Comparison of ENCODE assay signal across 12 mouse cellular contexts in genomic region chr1:168423389-168423930, GRCm38 (mm10). TPM values are rescaled to one million over a fixed set of nuclear protein-coding genes. Genes with fewer than 3 reads are reported as not detected.
A peak's percentile ranks its signal among the peaks of the same experiment; 100 is the strongest.
DNase-seq lines count a peak whose midpoint lies in the region; ATAC-seq and TF ChIP-seq lines count a peak whose summit lies in the region.
"Had no signal": no experiment of that assay in that cellular context is flagged by ENCODE, and none has a peak within 500 bp of the region (broad histone marks: within the 10 kb centered on the region; RNA-seq: fewer than 3 reads in every experiment).

No protein-coding gene starts in this region.

- peak overlapping the region; percentile 77 for H3K4me2 ChIP-seq in heart, embryonic 13.5 days
- H3K4me2 ChIP-seq in heart, postnatal 0 days (ENCODE audit: low read depth, low read length): peak overlapping the region; percentile 28; the same call in 1 of the 2 replicates
- H3K4me2 ChIP-seq in neural tube, embryonic 15.5 days: peak overlapping the region; percentile 20

- peaks cover 43% of the 10 kb centered on the region for H3K36me3 ChIP-seq in heart, embryonic 13.5 days
- peaks cover 60% of the 10 kb centered on the region for H3K36me3 ChIP-seq in megakaryocyte, embryonic 14.5 days (replicated peaks; ENCODE audit: low read length)
- peaks cover 8% of the 10 kb centered on the region; the same call in 1 of the 2 replicates for H3K36me3 ChIP-seq in heart, postnatal 0 days (replicated peaks; ENCODE audit: control insufficient read depth, insufficient read depth, low read length)
- no peaks in the 10 kb centered on the region for H3K36me3 ChIP-seq in neural tube, embryonic 15.5 days

- ATAC-seq in heart, embryonic 13.5 days (ENCODE audit: extremely low read depth, insufficient number of reproducible peaks, low FRiP score, low TSS enrichment): no peak
- ATAC-seq in megakaryocyte, adult 5-6 weeks (ENCODE audit: poor library complexity, severe bottlenecking): no peak
- ATAC-seq in heart, postnatal 0 days (ENCODE audit: insufficient read depth, low read depth): peak; percentile 45; the same call in 1 of the 2 replicates
- no peak for ATAC-seq in neural tube, embryonic 15.5 days (ENCODE audit: low FRiP score)
- ATAC-seq: activated CD4-positive, CD25-positive, alpha-beta regulatory T cell, adult 4 months had no signal

- H3K27ac ChIP-seq in heart, embryonic 13.5 days (replicated peaks): peak overlapping the region; percentile 66
- H3K27ac ChIP-seq in heart, postnatal 0 days (ENCODE audit: low read depth): peak overlapping the region; percentile 39
- H3K27ac ChIP-seq in neural tube, embryonic 15.5 days (replicated peaks): no peak overlapping the region

- H3K27me3 ChIP-seq in heart, embryonic 13.5 days (replicated peaks): no peaks in the 10 kb centered on the region
- no peaks in the 10 kb centered on the region for H3K27me3 ChIP-seq in megakaryocyte, embryonic 14.5 days (replicated peaks)
- H3K27me3 ChIP-seq in heart, postnatal 0 days (ENCODE audit: control insufficient read depth, insufficient read depth, low read length): no peaks in the 10 kb centered on the region
- no peaks in the 10 kb centered on the region for H3K27me3 ChIP-seq in neural tube, embryonic 15.5 days (replicated peaks)

- whole genome bisulfite sequencing in heart, embryonic 13.5 days: 50% methylated on average over 11 of the region's 11 CpGs
- 46% methylated on average over 11 of the region's 11 CpGs for WGBS in heart, postnatal 0 days
- WGBS in neural tube, embryonic 15.5 days: 80% methylated on average over 11 of the region's 11 CpGs

- DNase-seq in heart, postnatal 25 days (ENCODE audit: low spot score): no peak
- DNase-seq in heart, postnatal 0 days (ENCODE audit: low spot score): no peak
- no peak for DNase-seq in thymus, postnatal 25 days
- DNase-seq in left cerebral cortex, adult 9 months (ENCODE audit: low spot score in 2 of 2): no peak
- DNase-seq: cerebellum, adult 9-11 months; layer of hippocampus, postnatal 36 days; lung, adult 18-20 months had no signal

- intact Hi-C loops in heart, postnatal 25 days (cut with DNase I): no loop called here

- H3K9me3 ChIP-seq in heart, embryonic 13.5 days: no peaks in the 10 kb centered on the region
- no peaks in the 10 kb centered on the region for H3K9me3 ChIP-seq in megakaryocyte, embryonic 14.5 days
- H3K9me3 ChIP-seq in heart, postnatal 0 days (replicated peaks; ENCODE audit: control insufficient read depth, low read length): no peaks in the 10 kb centered on the region
- H3K9me3 ChIP-seq in neural tube, embryonic 15.5 days (replicated peaks): no peaks in the 10 kb centered on the region

- TF ChIP-seq CTCF in heart, postnatal 0 days (IDR thresholded peaks at IDR 0.05; ENCODE audit: low read depth): no peak

- peak overlapping the region; percentile 69 for H3K9ac ChIP-seq in heart, embryonic 13.5 days
- no peak overlapping the region for H3K9ac ChIP-seq in heart, postnatal 0 days (replicated peaks; ENCODE audit: low read depth, low read length)
- H3K9ac ChIP-seq in neural tube, embryonic 15.5 days (replicated peaks): 0 out of 2 replicates have a peak overlapping the region, but pooled peaks have one; percentile 7

- H3K4me3 ChIP-seq in heart, embryonic 13.5 days: peak overlapping the region; percentile 30
- peak overlapping the region; percentile 77 for H3K4me3 ChIP-seq in megakaryocyte, embryonic 14.5 days (replicated peaks)
- H3K4me3 ChIP-seq in heart, postnatal 0 days (ENCODE audit: low read depth, low read length): no peak overlapping the region
- H3K4me3 ChIP-seq in neural tube, embryonic 15.5 days (replicated peaks): no peak overlapping the region

- peaks cover 80% of the 10 kb centered on the region for H3K4me1 ChIP-seq in heart, embryonic 13.5 days
- H3K4me1 ChIP-seq in megakaryocyte, embryonic 14.5 days: peaks cover 53% of the 10 kb centered on the region
- H3K4me1 ChIP-seq in heart, postnatal 0 days (ENCODE audit: control insufficient read depth, insufficient read depth): peaks cover 59% of the 10 kb centered on the region
- peaks cover 42% of the 10 kb centered on the region for H3K4me1 ChIP-seq in neural tube, embryonic 15.5 days

- TF ChIP-seq EP300 in heart, postnatal 0 days (IDR thresholded peaks at IDR 0.05; ENCODE audit: low read depth): no peak

RNA-seq across cellular contexts. Expression of gene Pbx1, which starts 8.6 kb away (rescaled TPM):
- 23.2 and 23.7 TPM in 2 replicates for polyA plus RNA-seq in heart, embryonic 13.5 days (2015; fragmentation: Nextera tagmentation; extraction: Ambion mirVana)
- total RNA-seq in heart, postnatal 25 days (2021): 10 to 100 TPM; 51.3 to 55.2 TPM
- polyA plus RNA-seq in megakaryocyte, embryonic 14.5 days (2012; ENCODE audit: insufficient read depth, low replicate concordance): 49.8 and 80.6 TPM in 2 replicates
- 11.6 and 14.0 TPM in 2 replicates for total RNA-seq in megakaryocyte, adult 5-6 weeks (2015)
- total RNA-seq in megakaryocyte, adult 5-6 weeks (2017): 11.2 and 17.6 TPM in 2 replicates
- 31.3 and 42.9 TPM in 2 replicates for total RNA-seq in heart, postnatal 0 days (2014; rRNA removed; ENCODE audit: low replicate concordance)
- polyA plus RNA-seq in heart, postnatal 0 days (2015; fragmentation: Nextera tagmentation; extraction: Ambion mirVana): 15.7 and 17.1 TPM in 2 replicates
- polyA plus RNA-seq in neural tube, embryonic 15.5 days (2015; fragmentation: Nextera tagmentation; extraction: Ambion mirVana): 28.8 and 31.4 TPM in 2 replicates

Comparison
In these comparisons a context has a peak if more than half of its experiments do, and no peak if none do; other contexts are left out.
1. H3K4me3 ChIP-seq: peak in heart, embryonic 13.5 days (single experiment) and megakaryocyte, embryonic 14.5 days (single experiment); none in heart, postnatal 0 days (single experiment) and neural tube, embryonic 15.5 days (single experiment).
2. H3K4me2 ChIP-seq: peak in every context shown above with its lines; median percentile 77 in heart, embryonic 13.5 days; 28 in heart, postnatal 0 days; 20 in neural tube, embryonic 15.5 days.